Mouse (Mus musculus) yolk sac, embryonic 10.5 days (tissue): Measurements from ENCODE around the gene Apmap.
"Not testable (repeated sequence)": the region's sequence is repeated elsewhere in the genome, so short reads cannot be mapped to it uniquely, and the experiment has no call there.

Experiments used
- DNase-seq: peaks from one replicate; pipeline ENCODE4 v3.0.0-alpha.2; 2017; ENCODE audit warnings: low spot score

Gene Apmap

DNA sequence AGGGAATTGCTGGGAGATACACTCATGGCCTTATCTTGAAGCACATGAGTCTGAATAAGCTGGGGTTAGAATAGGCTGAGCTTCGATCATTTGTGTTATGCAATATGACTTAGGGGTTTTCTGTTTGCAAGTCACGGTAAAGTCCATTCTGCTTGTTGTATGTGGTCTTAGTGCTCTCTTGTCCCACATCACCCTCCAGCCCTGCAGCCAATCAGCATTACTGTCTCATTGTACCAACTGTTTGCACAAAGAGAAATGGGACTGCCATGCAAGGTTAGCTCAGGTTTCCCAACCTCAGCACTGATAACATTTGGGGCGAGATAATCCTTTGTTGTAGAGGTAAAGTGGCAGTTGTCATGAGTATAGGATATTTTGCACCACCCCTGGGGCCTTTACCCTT lies 1.7 kb upstream of the Apmap start:
- peak; percentile 36 for DNase-seq

DNA sequence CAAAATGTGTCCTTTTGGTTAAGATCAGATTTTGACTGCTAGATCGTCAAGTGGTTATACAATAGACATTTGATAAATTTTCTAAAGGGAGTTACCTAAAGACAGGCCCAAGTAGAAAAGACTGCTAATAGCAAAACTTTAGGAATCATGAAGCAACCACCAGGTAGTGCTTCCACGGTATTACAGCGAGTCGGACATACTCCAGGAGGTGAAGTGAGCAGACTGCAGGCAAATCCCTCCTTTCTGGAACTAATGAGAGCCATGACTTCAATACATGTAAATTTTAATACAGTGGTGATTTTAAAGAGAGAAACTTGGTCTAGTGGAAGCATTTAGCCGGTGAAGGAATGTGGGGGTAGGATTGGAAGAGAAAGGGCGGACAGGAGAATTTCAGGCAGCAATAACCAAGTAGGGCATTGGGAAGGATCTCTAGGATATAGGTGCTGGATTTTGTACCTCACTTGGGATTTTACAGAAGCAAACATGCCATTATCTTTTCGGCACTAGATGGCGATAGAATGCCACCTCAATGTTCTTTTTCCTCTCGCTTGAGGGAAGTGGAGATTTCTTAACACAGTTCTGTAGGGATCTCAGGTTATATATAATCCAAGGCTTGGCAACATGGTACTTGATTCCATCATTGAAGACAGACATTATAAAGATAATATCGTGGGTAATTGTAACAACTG lies 649 bp upstream of the Apmap start:
- DNase-seq, result peak; percentile 71

DNA sequence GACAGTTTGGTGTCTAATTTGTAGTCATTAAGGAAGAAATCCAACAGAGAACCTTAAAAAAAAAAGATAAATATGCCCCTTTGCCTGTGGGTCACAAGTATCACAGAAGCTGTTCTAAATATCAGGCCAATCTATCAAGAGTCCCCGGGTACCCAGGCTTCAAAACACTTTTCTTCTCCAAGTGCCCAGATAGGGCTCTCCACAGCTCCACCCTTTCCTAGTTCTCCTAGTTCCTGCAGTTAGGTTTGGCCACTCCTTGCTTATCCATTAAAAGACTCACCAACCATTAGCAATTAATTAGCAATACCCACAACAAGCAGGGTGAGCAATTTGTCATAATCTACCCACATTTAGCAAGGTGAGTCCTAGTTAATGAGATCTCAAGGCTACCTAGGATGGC lies 1.3 kb downstream of the Apmap start:
- DNase-seq, result no peak

DNA sequence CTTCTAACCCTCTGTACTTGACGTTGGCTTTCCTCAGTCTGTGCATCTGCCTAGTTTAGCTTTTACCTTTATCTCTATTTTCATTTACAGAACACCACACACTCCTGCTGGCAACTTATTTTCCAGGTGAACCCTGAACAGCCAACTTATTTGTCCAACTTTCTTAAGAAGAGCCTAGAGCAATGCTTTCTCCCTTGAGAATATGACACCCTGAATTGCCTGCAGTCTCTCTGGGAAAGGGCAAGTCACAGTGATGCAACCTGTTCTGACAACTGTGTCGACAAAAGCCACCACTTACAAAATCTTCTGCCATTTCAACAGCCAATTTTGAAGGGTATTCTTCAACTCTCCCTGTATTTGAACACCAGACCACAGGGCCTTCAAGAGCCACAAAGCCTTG lies 3.6 kb downstream of the Apmap start:
- no peak for DNase-seq

DNA sequence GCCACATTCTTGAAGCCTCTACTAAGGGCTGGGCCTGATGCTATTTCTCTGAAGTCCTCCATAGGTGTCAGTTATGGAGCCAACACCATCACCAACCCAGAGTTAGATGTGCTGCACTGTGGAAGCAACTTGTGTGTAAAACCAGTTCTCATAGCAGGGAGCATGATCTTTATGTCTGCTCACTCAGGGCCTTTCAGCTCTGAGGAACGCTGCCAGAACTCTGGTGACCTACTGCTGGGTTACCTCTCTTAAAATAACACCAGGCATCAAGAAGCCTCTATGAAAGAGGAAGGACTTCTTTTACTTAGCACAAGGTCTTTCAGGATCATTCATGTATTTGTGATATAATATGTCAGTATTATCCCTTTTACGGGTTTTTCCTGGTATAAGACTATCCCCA lies 6.2 kb downstream of the Apmap start:
- DNase-seq, result no peak

DNA sequence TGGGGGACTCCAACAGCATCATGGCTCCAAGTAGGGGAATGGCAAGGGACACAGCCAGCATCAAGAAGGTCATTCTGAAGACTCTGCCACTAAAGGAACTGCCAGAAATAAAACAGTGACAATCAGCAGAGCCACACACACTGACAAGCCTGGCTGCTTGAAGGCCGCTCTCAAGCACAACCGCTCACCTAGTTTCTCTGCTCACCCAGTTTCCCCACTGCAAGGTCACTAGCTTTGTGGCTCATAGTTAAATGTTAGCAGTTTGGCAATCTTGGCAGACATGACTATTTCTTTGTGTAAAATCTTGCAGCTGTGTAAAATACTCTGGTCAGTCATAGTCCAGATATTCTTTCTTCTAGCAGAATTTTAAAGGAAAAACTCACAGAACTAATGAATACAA lies 8.1 kb downstream of the Apmap start:
- DNase-seq, result no peak

DNA sequence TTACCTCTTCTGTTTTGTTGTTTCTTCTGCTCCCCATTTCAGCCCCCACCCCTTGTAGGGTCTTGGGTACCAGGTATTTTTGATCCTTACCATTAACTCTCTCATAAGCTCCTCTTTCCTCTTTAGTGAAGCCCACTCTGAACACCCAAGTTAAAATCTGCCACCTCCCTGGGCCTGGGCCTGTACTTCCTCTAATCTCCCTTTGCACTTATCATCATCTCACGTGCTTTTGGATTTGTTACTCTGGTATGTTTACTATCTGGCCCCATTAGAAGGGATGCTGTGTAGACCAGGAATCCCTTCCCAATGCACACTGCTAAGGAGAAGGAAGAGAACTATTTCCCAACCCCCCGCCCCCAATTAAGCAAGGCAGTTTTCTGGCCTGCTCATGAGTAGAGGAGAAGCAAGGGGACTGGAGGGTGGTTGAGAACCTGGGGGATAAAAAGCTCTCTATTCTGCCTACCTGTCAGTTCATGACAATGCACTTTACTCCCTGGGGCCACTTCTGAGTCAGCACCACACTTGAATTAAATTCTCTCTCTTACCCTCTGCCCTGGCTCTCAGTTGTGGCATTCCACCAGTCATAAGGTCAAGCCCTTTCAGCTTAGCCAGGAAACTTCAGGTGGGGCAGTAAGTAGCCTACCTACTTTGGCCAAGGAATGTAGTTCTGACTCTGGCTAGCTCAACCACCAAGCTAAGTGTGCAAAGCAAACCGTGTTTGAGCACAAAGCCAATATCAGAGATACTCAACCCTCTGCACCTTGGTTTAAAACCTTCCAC lies 12.8 kb downstream of the Apmap start:
- DNase-seq, result no peak

DNA sequence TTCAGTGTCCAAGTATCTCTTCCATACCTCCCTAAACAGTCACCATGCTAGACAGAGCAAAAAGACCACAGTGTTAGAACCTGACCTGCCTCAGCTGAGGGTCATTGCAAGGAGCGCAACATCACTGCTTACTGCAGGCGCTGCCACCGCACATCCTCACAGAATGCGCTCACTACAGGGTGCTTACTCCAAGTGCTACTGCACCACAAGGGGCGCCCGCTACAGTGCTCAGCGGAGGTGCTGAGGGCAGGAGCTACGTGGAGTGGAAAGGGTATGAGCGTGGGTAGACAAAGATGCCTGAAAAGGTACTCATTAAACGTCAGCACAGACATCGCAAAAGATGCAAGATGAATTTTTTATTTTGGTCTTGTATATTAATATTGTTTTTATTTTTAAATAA lies 19.3 kb downstream of the Apmap start:
- no peak for DNase-seq

DNA sequence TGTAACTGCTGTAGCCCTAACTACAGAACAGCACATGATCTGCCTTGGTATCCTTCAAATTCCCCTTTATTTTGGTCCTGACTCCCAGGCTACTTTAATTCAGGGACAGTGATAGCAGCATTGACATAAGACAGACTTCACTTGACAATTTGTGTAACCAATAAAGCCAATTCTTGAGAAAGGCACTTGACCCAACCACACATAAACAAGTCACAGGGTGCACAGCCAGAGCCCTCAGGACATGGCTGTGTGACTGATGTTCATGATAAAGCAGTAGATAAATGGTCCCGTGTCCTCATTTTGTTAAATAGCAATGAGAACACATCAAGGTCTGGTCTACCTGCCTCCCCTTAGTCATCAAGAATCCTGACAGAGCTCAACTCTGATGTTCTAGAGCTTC lies 28.7 kb downstream of the Apmap start:
- DNase-seq, result no peak

DNA sequence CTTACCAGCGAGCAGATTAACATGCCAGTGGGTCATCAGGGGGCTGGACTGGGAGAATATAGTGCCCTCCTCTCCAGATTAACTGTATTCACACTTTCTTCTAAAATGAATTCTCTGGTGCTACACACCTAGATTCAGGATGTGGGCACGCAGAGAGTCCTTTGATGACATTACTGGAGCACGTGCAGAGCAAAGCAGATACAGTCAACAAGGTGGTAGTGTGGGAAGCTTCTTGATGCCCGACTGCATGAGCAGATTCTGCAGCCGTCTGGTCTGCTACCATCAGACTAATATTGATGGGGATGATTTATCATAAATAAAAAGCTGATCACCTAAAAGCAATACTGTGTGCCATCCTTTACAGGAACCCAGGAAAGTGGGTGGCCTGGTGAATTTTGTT lies 29.8 kb downstream of the Apmap start:
- DNase-seq, result no peak

DNA sequence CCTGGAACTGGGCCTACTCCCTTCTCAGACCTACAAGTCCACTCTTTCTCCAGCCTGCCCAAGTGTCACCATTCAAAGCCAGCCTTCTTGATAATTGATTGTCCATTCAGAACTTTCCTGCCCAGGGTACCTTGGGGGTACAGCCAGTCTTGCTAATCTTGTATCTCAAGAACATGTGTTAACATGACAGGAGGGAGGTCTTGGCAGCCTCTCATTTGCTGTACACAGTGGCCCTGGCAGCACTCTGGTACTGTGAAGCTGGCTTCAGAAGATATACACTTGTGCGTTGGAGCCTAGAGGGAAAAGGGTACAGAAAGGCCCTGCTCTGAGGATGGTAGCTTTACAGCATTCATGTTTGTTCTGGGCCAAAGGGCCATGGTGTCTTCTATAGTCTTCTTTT lies 32.1 kb downstream of the Apmap start:
- DNase-seq, result no peak

DNA sequence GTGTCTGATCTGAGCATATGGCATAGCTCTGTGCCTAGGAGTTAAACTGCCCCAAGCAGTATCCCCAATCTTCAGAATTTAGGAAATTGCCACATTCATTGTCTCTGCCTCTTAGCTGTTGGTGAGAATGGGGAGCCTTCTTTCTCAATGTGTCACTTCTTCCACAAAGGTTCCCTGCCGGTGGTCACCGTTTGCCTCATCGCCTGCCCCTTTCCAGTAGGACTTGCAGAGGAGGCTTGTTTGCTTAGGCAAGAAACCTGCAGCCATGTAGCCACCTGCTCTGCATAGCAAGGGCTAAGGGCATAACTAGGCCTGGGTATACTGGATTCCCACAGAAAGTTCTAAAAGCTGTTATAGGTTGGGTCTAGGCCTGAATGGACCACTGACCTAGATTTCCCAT lies 35.9 kb downstream of the Apmap start:
- DNase-seq, result no peak

DNA sequence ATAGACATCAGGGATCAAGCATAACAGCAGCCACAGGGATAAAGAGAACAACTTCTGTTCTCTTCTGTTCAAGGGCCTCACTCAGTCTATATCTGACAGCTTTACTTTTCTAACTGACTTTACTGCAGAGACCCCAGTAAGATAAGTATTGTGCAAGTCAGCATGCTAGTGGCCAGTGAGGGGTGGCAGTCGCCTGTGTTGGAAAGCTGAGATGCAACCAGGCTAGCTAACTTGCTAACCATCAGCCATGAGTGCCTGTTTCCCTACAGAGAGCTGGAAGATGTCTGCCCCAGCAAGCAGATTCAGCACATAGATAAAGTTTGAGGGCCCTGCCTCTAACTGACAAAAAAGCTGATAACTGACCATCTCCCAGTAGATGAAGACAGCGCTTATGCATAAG lies 37.6 kb downstream of the Apmap start:
- DNase-seq, result no peak

DNA sequence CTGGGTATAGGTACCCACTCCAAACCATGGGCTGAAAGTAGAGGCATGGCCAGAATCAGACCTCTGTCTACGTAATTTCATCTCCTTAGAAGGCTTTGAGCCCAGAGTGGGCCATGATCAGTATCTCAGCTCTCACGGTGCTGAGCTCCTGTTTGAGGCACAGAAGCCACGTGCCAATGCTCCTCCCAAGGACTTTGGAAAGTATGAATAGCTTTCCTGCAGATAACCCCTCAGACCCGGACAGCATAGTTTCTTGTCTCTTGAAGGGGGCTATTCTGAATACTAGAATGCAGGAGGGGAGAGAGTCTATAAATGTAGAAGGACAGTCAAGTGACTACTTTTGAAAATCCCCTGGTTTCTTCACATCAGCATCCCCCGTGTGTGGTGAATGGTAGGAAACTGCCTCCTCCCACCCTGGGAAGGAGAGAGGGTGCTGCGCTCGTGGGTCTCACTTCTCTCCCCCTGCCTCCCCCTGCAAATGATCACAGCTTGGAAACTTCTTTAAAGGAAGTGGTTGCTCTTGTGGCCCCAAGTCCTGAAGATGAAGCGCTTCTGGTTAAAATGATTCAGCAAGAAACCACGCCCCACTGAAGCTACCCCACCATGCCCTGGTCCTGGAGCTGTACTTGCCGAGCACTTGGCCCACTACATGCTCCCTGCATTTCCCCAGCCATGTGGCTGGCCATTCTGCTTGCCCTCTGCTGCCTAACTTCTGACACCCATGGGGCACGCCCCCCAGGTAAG lies 38.3 kb downstream of the Apmap start, which contains the start of gene Cst7:
TSS of gene Cst7 (plus strand) at position 569 of the 744 bp plus-strand sequence.
- DNase-seq, result no peak

DNA sequence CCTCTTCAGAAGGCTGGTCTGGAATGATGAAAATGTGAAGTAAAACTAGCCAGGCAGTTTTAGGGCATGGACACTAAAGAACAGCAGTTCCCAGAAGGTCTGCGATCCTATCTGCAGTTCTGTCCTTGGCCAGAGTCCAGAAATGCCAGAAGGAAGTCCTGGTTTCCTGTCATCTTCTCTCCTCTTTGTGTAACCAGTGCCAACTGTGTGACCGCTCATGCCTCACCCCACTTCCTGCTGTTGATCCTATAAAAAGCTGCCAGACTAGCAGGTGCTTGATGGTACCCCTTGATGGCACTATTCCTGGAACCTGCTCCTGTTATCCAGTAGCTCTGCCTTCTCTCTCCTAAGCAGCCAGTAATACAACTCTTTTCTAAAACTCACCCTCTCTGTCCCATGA lies 41.3 kb downstream of the Apmap start:
- DNase-seq, result no peak

DNA sequence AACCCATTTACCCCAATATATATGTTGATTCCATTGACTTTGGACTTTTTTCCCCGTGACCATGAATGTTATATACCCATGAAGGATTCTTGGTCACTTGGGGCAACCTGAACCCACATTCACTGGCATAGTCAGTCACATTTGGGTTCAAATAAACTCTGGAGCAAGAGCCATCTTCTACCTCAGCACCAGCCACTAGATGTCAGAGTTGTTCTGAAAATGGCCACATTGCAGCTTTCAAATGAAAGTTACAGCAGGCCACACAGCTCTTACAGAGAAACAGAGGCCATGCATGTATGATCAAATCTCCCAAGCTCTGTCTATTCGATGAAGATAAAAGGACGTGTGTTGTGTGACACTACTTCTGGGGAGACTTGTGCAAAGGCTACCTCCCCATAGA lies 49.8 kb downstream of the Apmap start:
- DNase-seq, result peak; percentile 8

DNA sequence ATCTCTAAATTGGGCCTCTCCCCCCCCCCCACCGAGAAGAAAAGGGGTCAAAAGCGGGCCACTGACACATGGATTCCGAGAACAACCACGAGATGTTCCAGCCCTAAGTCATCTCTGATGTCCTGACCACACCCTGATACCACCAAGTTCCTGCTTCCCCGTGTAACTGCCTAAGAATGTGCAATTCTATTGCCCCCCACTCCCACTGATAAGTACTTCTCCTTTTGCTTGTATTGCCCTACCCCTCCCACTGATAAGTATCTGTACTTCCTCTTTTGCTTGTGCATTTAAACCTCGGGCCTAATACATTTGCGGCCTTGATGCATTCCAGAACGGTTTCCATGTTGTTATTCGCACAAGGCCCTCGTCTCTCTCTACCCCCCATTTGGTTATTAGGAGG lies 58.8 kb downstream of the Apmap start:
- DNase-seq, result not testable (repeated sequence)
